Comparison of ENCODE assay signal across 10 mouse cellular contexts in genomic region chr7:143005344-143006096, GRCm38 (mm10). TPM values are rescaled to one million over a fixed set of nuclear protein-coding genes. Genes with fewer than 3 reads are reported as not detected.
DNase-seq lines count a peak whose midpoint lies in the region; ATAC-seq lines count a peak whose summit lies in the region.
"Had no signal": no experiment of that assay in that cellular context is flagged by ENCODE, and none has a peak within 500 bp of the region (broad histone marks: within the 10 kb centered on the region; RNA-seq: fewer than 3 reads in every experiment).

No protein-coding gene starts in this region.

- 89% methylated on average over 6 of the region's 6 CpGs for WGBS in forebrain, embryonic 11.5 days
- WGBS in forebrain, embryonic 15.5 days, result 91% methylated on average over 6 of the region's 6 CpGs

- H3K9me3 ChIP-seq in forebrain, embryonic 11.5 days (ENCODE audit: control insufficient read depth, low read length), result no peaks in the 10 kb centered on the region
- no peaks in the 10 kb centered on the region for H3K9me3 ChIP-seq in forebrain, embryonic 15.5 days

- no peak overlapping the region for H3K4me3 ChIP-seq in forebrain, embryonic 11.5 days (ENCODE audit: low read depth, low read length)
- H3K4me3 ChIP-seq in forebrain, embryonic 15.5 days, result no peak overlapping the region
- H3K4me3 ChIP-seq: heart, adult 2 months had no signal

- H3K9ac ChIP-seq in forebrain, embryonic 11.5 days (ENCODE audit: low read length), result no peak overlapping the region
- H3K9ac ChIP-seq in forebrain, embryonic 15.5 days (replicated peaks), result no peak overlapping the region

- H3K27me3 ChIP-seq in forebrain, embryonic 11.5 days (ENCODE audit: control insufficient read depth, insufficient read depth, low read length), result no peaks in the 10 kb centered on the region
- no peaks in the 10 kb centered on the region for H3K27me3 ChIP-seq in forebrain, embryonic 15.5 days

- ATAC-seq in forebrain, embryonic 11.5 days (replicated peaks; ENCODE audit: low FRiP score), result no peak
- no peak for ATAC-seq in forebrain, embryonic 15.5 days (replicated peaks)
- peak; percentile 24 for ATAC-seq in granulocyte monocyte progenitor cell, adult 5-6 weeks (replicated peaks; ENCODE audit: poor library complexity, severe bottlenecking)

- no peak for DNase-seq in forebrain, embryonic 11.5 days (ENCODE audit: low spot score)
- DNase-seq in CD4-positive, CD25-positive, alpha-beta regulatory T cell, adult 2 months (ENCODE audit: low read depth, low spot score), result peak; percentile 75
- peak; percentile 71 for DNase-seq in naive thymus-derived CD4-positive, alpha-beta T cell, adult 2 months (ENCODE audit: low read depth)
- DNase-seq in cerebellum, adult 8-10 months, result no peak
- no peak for DNase-seq in kidney, adult 8-10 months
- no peak for DNase-seq in frontal cortex, postnatal 25 days (ENCODE audit: low spot score in 2 of 2)
- DNase-seq: cerebellum, adult 11 months had no signal

- H3K4me1 ChIP-seq in forebrain, embryonic 11.5 days (replicated peaks; ENCODE audit: control insufficient read depth, insufficient read depth, low read length), result 0 out of 2 replicates have a peak, but pooled peaks cover 4% of the 10 kb centered on the region
- H3K4me1 ChIP-seq in forebrain, embryonic 15.5 days, result peaks cover 23% of the 10 kb centered on the region

- no peaks in the 10 kb centered on the region for H3K36me3 ChIP-seq in forebrain, embryonic 11.5 days (ENCODE audit: control insufficient read depth, insufficient read depth, low read length)
- no peaks in the 10 kb centered on the region for H3K36me3 ChIP-seq in forebrain, embryonic 15.5 days

- no peak overlapping the region for H3K4me2 ChIP-seq in forebrain, embryonic 11.5 days (ENCODE audit: low read depth, low read length, severe bottlenecking)
- H3K4me2 ChIP-seq in forebrain, embryonic 15.5 days (replicated peaks), result no peak overlapping the region

- H3K27ac ChIP-seq in forebrain, embryonic 11.5 days (ENCODE audit: low read depth, low read length), result peak overlapping the region; percentile 59
- H3K27ac ChIP-seq in forebrain, embryonic 15.5 days (replicated peaks), result no peak overlapping the region
- H3K27ac ChIP-seq: heart, adult 2 months had no signal

RNA-seq across cellular contexts. Expression of gene Tspan32, which starts 0.7 kb away (rescaled TPM):
- polyA plus RNA-seq in forebrain, embryonic 11.5 days (2014; fragmentation: Nextera tagmentation; extraction: Ambion mirVana), result 4.2 and 5.3 TPM in 2 replicates
- polyA plus RNA-seq in forebrain, embryonic 15.5 days (2015; fragmentation: Nextera tagmentation; extraction: Ambion mirVana), result 0.33 and 0.64 TPM in 2 replicates
- 140 and 158 TPM in 2 replicates for total RNA-seq in granulocyte monocyte progenitor cell, adult 5-6 weeks (2014; fragmentation: Nextera tagmentation)
- total RNA-seq in granulocyte monocyte progenitor cell, adult 5-6 weeks (2017), result 95.1 and 117 TPM in 2 replicates

RNA-seq across cellular contexts. Expression of gene Ascl2, which starts 36.5 kb away (rescaled TPM):
- polyA plus RNA-seq in forebrain, embryonic 11.5 days (2014; fragmentation: Nextera tagmentation; extraction: Ambion mirVana), result 0.12 and 0.49 TPM in 2 replicates
- 0.27 and 0.46 TPM in 2 replicates for polyA plus RNA-seq in forebrain, embryonic 15.5 days (2015; fragmentation: Nextera tagmentation; extraction: Ambion mirVana)
- 2.0 TPM in 2 replicates for total RNA-seq in granulocyte monocyte progenitor cell, adult 5-6 weeks (2014; fragmentation: Nextera tagmentation)
- 0.34 and 0.82 TPM in 2 replicates for total RNA-seq in granulocyte monocyte progenitor cell, adult 5-6 weeks (2017)
- total RNA-seq: heart, adult 2 months had no signal

RNA-seq across cellular contexts. Expression of gene Cd81, which starts 47.0 kb away (rescaled TPM):
- polyA plus RNA-seq in forebrain, embryonic 11.5 days (2014; fragmentation: Nextera tagmentation; extraction: Ambion mirVana), result 216 and 246 TPM in 2 replicates
- 286 and 294 TPM in 2 replicates for polyA plus RNA-seq in forebrain, embryonic 15.5 days (2015; fragmentation: Nextera tagmentation; extraction: Ambion mirVana)
- 63.8 and 77.3 TPM in 2 replicates for total RNA-seq in granulocyte monocyte progenitor cell, adult 5-6 weeks (2014; fragmentation: Nextera tagmentation)
- 159 and 201 TPM in 2 replicates for total RNA-seq in granulocyte monocyte progenitor cell, adult 5-6 weeks (2017)

Comparison
In these comparisons a context has a peak if more than half of its experiments do, and no peak if none do; other contexts are left out.
1. DNase-seq: peak in CD4-positive, CD25-positive, alpha-beta regulatory T cell, adult 2 months (single experiment) and naive thymus-derived CD4-positive, alpha-beta T cell, adult 2 months (single experiment); none in forebrain, embryonic 11.5 days (single experiment), cerebellum, adult 8-10 months (single experiment), kidney, adult 8-10 months (0 of 2) and frontal cortex, postnatal 25 days (0 of 2).